In the genomic region with DNA sequence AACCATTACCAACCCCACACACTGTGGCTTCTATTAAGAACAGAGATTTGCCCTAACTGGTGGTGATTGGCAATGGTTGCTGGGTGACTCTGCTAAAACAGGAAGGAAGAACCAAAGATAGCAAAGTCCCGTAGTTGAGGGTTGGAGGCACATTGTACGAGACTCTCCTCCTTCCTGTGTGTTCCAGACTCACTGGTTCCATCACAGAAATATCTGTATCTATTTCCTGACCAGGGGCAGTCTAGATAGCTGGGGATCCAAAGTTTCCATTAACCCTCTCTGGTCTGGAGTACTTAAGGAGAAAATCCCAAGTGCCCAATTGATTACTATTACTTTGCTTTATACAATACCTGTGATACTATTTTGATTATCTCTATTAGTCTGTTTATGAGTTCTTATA, we compare ENCODE assay signal across 22 mouse cellular contexts. TPM values are rescaled to one million over a fixed set of nuclear protein-coding genes. Genes with fewer than 3 reads are reported as not detected.
DNase-seq lines count a peak whose midpoint lies in the region; ATAC-seq and TF ChIP-seq lines count a peak whose summit lies in the region.
"Had no signal": no experiment of that assay in that cellular context is flagged by ENCODE, and none has a peak within 500 bp of the region (broad histone marks: within the 10 kb centered on the region; RNA-seq: fewer than 3 reads in every experiment).

No protein-coding gene starts in this region.

- no peak overlapping the region for H3K9ac ChIP-seq in liver, adult 2 months (ENCODE audit: low read depth, low read length)
- H3K9ac ChIP-seq in liver, embryonic 12.5 days: no peak overlapping the region
- no peak overlapping the region for H3K9ac ChIP-seq in CH12.LX (ENCODE audit: insufficient read depth, low read depth)
- H3K9ac ChIP-seq in forebrain, embryonic 12.5 days: no peak overlapping the region

- no peak for TF ChIP-seq CTCF in liver, adult 2 months (IDR thresholded peaks at IDR 0.05; ENCODE audit: low read depth, low read length)
- TF ChIP-seq CTCF in CH12.LX (conservative IDR thresholded peaks at IDR 0.05 in 1 of 2, IDR thresholded peaks at IDR 0.05 in 1 of 2; ENCODE audit: low read depth in 2 of 2, low read length in 2 of 2): no peak
- no peak for TF ChIP-seq CTCF in gastrocnemius, adult 2 months (IDR thresholded peaks at IDR 0.05)

- no peaks in the 10 kb centered on the region for H3K4me1 ChIP-seq in liver, adult 2 months (ENCODE audit: control insufficient read depth, insufficient read depth, low read length)
- no peaks in the 10 kb centered on the region for H3K4me1 ChIP-seq in liver, embryonic 12.5 days
- H3K4me1 ChIP-seq in CH12.LX (ENCODE audit: control insufficient read depth in 1 of 2, insufficient read depth in 2 of 2): no peaks in the 10 kb centered on the region
- H3K4me1 ChIP-seq in forebrain, embryonic 12.5 days: no peaks in the 10 kb centered on the region

- dilution Hi-C loops in CH12.LX (cut with MboI; ENCODE audit: extremely low pct_ligation_motif_present, extremely low pct_unique_long_range_greater_than_20kb, low sequenced_read_pairs): no loop called here

- in situ Hi-C loops in CH12.LX (cut with MboI; ENCODE audit: low pct_ligation_motif_present, low pct_unique_long_range_greater_than_20kb, low sequenced_read_pairs): no loop called here

- H3K36me3 ChIP-seq in liver, adult 2 months (ENCODE audit: control insufficient read depth, insufficient read depth, low read length): no peaks in the 10 kb centered on the region
- H3K36me3 ChIP-seq in liver, embryonic 12.5 days: no peaks in the 10 kb centered on the region
- H3K36me3 ChIP-seq in CH12.LX (replicated peaks in 1 of 2; ENCODE audit: control insufficient read depth in 1 of 2, insufficient read depth in 1 of 2, low read length in 1 of 2): no peaks in the 10 kb centered on the region
- no peaks in the 10 kb centered on the region for H3K36me3 ChIP-seq in forebrain, embryonic 12.5 days (replicated peaks)
- H3K36me3 ChIP-seq: G1E had no signal

- no peak overlapping the region for H3K27ac ChIP-seq in liver, adult 2 months (replicated peaks; ENCODE audit: insufficient read depth, low read depth, low read length)
- H3K27ac ChIP-seq in liver, embryonic 12.5 days: no peak overlapping the region
- no peak overlapping the region for H3K27ac ChIP-seq in CH12.LX (ENCODE audit: insufficient read depth, low read depth)
- no peak overlapping the region for H3K27ac ChIP-seq in forebrain, embryonic 12.5 days
- no peak overlapping the region for H3K27ac ChIP-seq in gastrocnemius, adult 2 months

- WGBS in liver, adult 2 months: 45% methylated on average over 2 of the region's 2 CpGs
- 39% methylated on average over 2 of the region's 2 CpGs for WGBS in liver, embryonic 12.5 days (ENCODE audit: insufficient replicate concordance)
- WGBS in forebrain, embryonic 12.5 days: 86% methylated on average over 2 of the region's 2 CpGs

- TF ChIP-seq EP300 in CH12.LX (IDR thresholded peaks at IDR 0.05; ENCODE audit: low read length): no peak

- H3K9me3 ChIP-seq in liver, embryonic 12.5 days (replicated peaks): no peaks in the 10 kb centered on the region
- H3K9me3 ChIP-seq in CH12.LX (replicated peaks; ENCODE audit: low read length): no peaks in the 10 kb centered on the region
- H3K9me3 ChIP-seq in forebrain, embryonic 12.5 days: no peaks in the 10 kb centered on the region
- H3K9me3 ChIP-seq: G1E had no signal

- H3K27me3 ChIP-seq in liver, adult 2 months (ENCODE audit: control insufficient read depth, insufficient read depth, low read length): no peaks in the 10 kb centered on the region
- H3K27me3 ChIP-seq in liver, embryonic 12.5 days (replicated peaks): no peaks in the 10 kb centered on the region
- H3K27me3 ChIP-seq in CH12.LX (replicated peaks): no peaks in the 10 kb centered on the region
- no peaks in the 10 kb centered on the region for H3K27me3 ChIP-seq in forebrain, embryonic 12.5 days
- H3K27me3 ChIP-seq: Patski had no signal

- H3K79me2 ChIP-seq in liver, adult 2 months (ENCODE audit: control insufficient read depth, insufficient read depth, low read length): no peaks in the 10 kb centered on the region
- H3K79me2 ChIP-seq in CH12.LX (replicated peaks; ENCODE audit: control insufficient read depth, extremely low read depth, insufficient read depth, poor library complexity, severe bottlenecking): no peaks in the 10 kb centered on the region

- no peak for ATAC-seq in liver, embryonic 12.5 days
- ATAC-seq in common myeloid progenitor, adult 5-6 weeks (replicated peaks; ENCODE audit: low read depth, poor library complexity, severe bottlenecking): peak; percentile 54
- ATAC-seq in forebrain, embryonic 12.5 days (ENCODE audit: low FRiP score): no peak
- ATAC-seq: activated CD4-positive, CD25-positive, alpha-beta regulatory T cell, adult 4 months; CD4-positive, CD25-positive, alpha-beta regulatory T cell, adult 4 months; Patski had no signal

- intact Hi-C loops in gastrocnemius, adult 2 months (cut with DNase I): no loop called here

- DNase-seq in liver, adult 2 months (ENCODE audit: extremely low read depth, low read depth, low spot score): peak; percentile 0
- peak; percentile 2 for DNase-seq in CH12.LX (ENCODE audit: extremely low read depth)
- DNase-seq in gastrocnemius, adult 2 months: no peak
- DNase-seq: adrenal gland, adult 2 months; adrenal gland, adult 8-10 months; adrenal gland, postnatal 10 days; adrenal gland, postnatal 14 days; adrenal gland, postnatal 25 days; adrenal gland, postnatal 36 days; B cell, adult 2 months; cerebellum, adult 11 months; cerebellum, adult 11-12 months; cerebellum, adult 18-20 months; cerebellum, adult 2 months had no signal

- no peak overlapping the region for H3K4me2 ChIP-seq in liver, embryonic 12.5 days
- H3K4me2 ChIP-seq in CH12.LX (ENCODE audit: insufficient read depth, low read depth, poor library complexity, severe bottlenecking): no peak overlapping the region
- H3K4me2 ChIP-seq in forebrain, embryonic 12.5 days: no peak overlapping the region

- no peak for TF ChIP-seq POLR2A in liver, adult 2 months (IDR thresholded peaks at IDR 0.05; ENCODE audit: extremely low read depth, insufficient read depth, low read length)
- no peak for TF ChIP-seq POLR2A in CH12.LX (IDR thresholded peaks at IDR 0.05; ENCODE audit: low read depth, low read length)

- TF ChIP-seq RAD21 in CH12.LX (IDR thresholded peaks at IDR 0.05; ENCODE audit: low read depth, low read length): no peak

- no peak overlapping the region for H3K4me3 ChIP-seq in liver, adult 2 months (ENCODE audit: insufficient read depth, low read depth, low read length)
- no peak overlapping the region for H3K4me3 ChIP-seq in liver, embryonic 12.5 days
- no peak overlapping the region for H3K4me3 ChIP-seq in CH12.LX (replicated peaks in 1 of 3; ENCODE audit: low read depth in 2 of 3, low read length in 2 of 3, poor library complexity in 1 of 3)
- no peak overlapping the region for H3K4me3 ChIP-seq in forebrain, embryonic 12.5 days (replicated peaks)
- H3K4me3 ChIP-seq in gastrocnemius, adult 2 months: no peak overlapping the region

TF ChIP-seq in CH12.LX, 34 proteins besides CTCF, POLR2A, EP300 and RAD21:
- TF ChIP-seq TCF12 (IDR thresholded peaks at IDR 0.05; ENCODE audit: low read depth, low read length): no peak
- no peak for TF ChIP-seq ZNF384 (IDR thresholded peaks at IDR 0.05; ENCODE audit: low read depth, low read length)
- TF ChIP-seq E2F4 (IDR thresholded peaks at IDR 0.05; ENCODE audit: insufficient replicate concordance, low read depth, low read length): no peak
- no peak for TF ChIP-seq ELF1 (IDR thresholded peaks at IDR 0.05; ENCODE audit: low read depth, low read length)
- no peak for TF ChIP-seq UBTF (IDR thresholded peaks at IDR 0.05; ENCODE audit: low read depth, low read length)
- TF ChIP-seq HCFC1 (IDR thresholded peaks at IDR 0.05; ENCODE audit: low read depth, low read length): no peak
- TF ChIP-seq USF1 (IDR thresholded peaks at IDR 0.05; ENCODE audit: low read depth, low read length): no peak
- TF ChIP-seq RCOR1 (conservative IDR thresholded peaks at IDR 0.05; ENCODE audit: low read depth, low read length): no peak
- no peak for TF ChIP-seq IRF4 (IDR thresholded peaks at IDR 0.05; ENCODE audit: low read depth, low read length)
- TF ChIP-seq SIN3A (IDR thresholded peaks at IDR 0.05; ENCODE audit: low read length): no peak
- TF ChIP-seq TBP (conservative IDR thresholded peaks at IDR 0.05; ENCODE audit: low read depth, low read length): no peak
- no peak for TF ChIP-seq JUND (conservative IDR thresholded peaks at IDR 0.05; ENCODE audit: low read depth, low read length)
- no peak for TF ChIP-seq MAX (IDR thresholded peaks at IDR 0.05; ENCODE audit: low read length)
- TF ChIP-seq MAZ (IDR thresholded peaks at IDR 0.05; ENCODE audit: low read depth, low read length): no peak
- TF ChIP-seq ETS1 (conservative IDR thresholded peaks at IDR 0.05; ENCODE audit: low read depth, low read length): no peak
- TF ChIP-seq CHD2 (IDR thresholded peaks at IDR 0.05; ENCODE audit: low read length): no peak
- no peak for TF ChIP-seq USF2 (conservative IDR thresholded peaks at IDR 0.05; ENCODE audit: low read depth, low read length)
- no peak for TF ChIP-seq JUN (IDR thresholded peaks at IDR 0.05; ENCODE audit: insufficient read depth, low read depth, low read length)
- TF ChIP-seq SMC3 (IDR thresholded peaks at IDR 0.05; ENCODE audit: low read depth, low read length): no peak
- no peak for TF ChIP-seq MEF2A (IDR thresholded peaks at IDR 0.05; ENCODE audit: borderline replicate concordance, low read depth, low read length)

RNA-seq across cellular contexts. Expression of a gene that starts 35.6 kb away (rescaled TPM):
- total RNA-seq in liver, adult 2 months (2014; rRNA removed): 0.74 and 0.87 TPM in 2 replicates
- polyA plus RNA-seq in liver, adult 2 months (2012; rRNA removed): 0.15 and 0.29 TPM in 2 replicates
- 0.94 and 1.2 TPM in 2 replicates for polyA plus RNA-seq in liver, embryonic 12.5 days (2016; fragmentation: Nextera tagmentation; extraction: Ambion mirVana)
- 0.34 and 0.68 TPM in 2 replicates for total RNA-seq in CH12.LX (2012; rRNA removed)
- 0.03 and 0.05 TPM in 2 replicates for total RNA-seq in CH12.LX (2014; rRNA removed)
- polyA plus RNA-seq in CH12.LX (2012; ENCODE audit: insufficient read length, low read depth): 0.04 and 0.05 TPM in 2 replicates
- 1.2 TPM in 2 replicates for total RNA-seq in common myeloid progenitor, adult 5-6 weeks (2017)
- polyA plus RNA-seq in forebrain, embryonic 12.5 days (2016; fragmentation: Nextera tagmentation; extraction: Ambion mirVana): 3.6 and 4.2 TPM in 2 replicates
- 1 to 10 TPM; 4.3 to 5.7 TPM for total RNA-seq in gastrocnemius, adult 2 months (2021)
- total RNA-seq: MEL had no signal
- polyA plus RNA-seq: CD4-positive, CD25-positive, alpha-beta regulatory T cell, adult 4 months; G1E had no signal
